Mouse (Mus musculus) embryonic fibroblast, embryonic 13.5 days (primary cell): ENCODE measurements around the gene Mllt6.
"Not testable (repeated sequence)": the region's sequence is repeated elsewhere in the genome, so short reads cannot be mapped to it uniquely, and the experiment has no call there.

Experiments used
- CTCF ChIP-seq: IDR thresholded peaks from 2 replicates; pipeline ENCODE4 v1.5.1; 2011; ENCODE audit warnings: mild to moderate bottlenecking, control low read depth, low read length, moderate library complexity, borderline replicate concordance; ENCODE audit not compliant: insufficient read depth
- POLR2A ChIP-seq: IDR thresholded peaks from 2 replicates; pipeline ENCODE4 v1.6.1; 2011; ENCODE audit warnings: low read depth, mild to moderate bottlenecking, control low read depth, low read length, moderate library complexity

- TF ChIP-seq CTCF, POLR2A: not testable (repeated sequence)
These were observed 71.6 kb downstream of the Mllt6 start for GRCm38 (mm10) chr11:97734810-97735209.
